Mouse (Mus musculus) embryonic facial prominence, embryonic 11.5 days (tissue): ENCODE results near the gene Smndc1. TPM values are rescaled to one million over a fixed set of nuclear protein-coding genes. Genes with fewer than 3 reads are reported as not detected.

Source experiments
- ATAC-seq: fragments of 200-750 bp; cut with Nextera tagmentation; replicated peaks from 2 replicates; pipeline ENCODE4 v1.8.0; 2017; ENCODE audit warnings: low read depth; ENCODE audit not compliant: insufficient number of reproducible peaks, low FRiP score, low TSS enrichment
- DNase-seq: peaks from one replicate; pipeline ENCODE4 v3.0.0-alpha.2; 2015; ENCODE audit warnings: low spot score
- H3K27ac ChIP-seq: fragments of 300-500 bp; sonication (generic); replicated peaks from 2 replicates; pipeline ENCODE4 v1.5.1; 2014; ENCODE audit warnings: mild to moderate bottlenecking, low read depth, low read length, control low read depth
- H3K27me3 ChIP-seq: fragments of 300-500 bp; sonication (generic); 2 replicates; pipeline ENCODE4 v1.6.1; 2014; ENCODE audit warnings: mild to moderate bottlenecking, low read length, moderate library complexity, mixed read lengths; ENCODE audit not compliant: control insufficient read depth, insufficient read depth
- H3K36me3 ChIP-seq: fragments of 300-500 bp; sonication (generic); replicated peaks from 2 replicates; pipeline ENCODE4 v1.6.1; 2014; ENCODE audit warnings: low read depth, mild to moderate bottlenecking, low read length, moderate library complexity, mixed read lengths; ENCODE audit not compliant: control insufficient read depth, insufficient read depth
- H3K4me1 ChIP-seq: fragments of 300-500 bp; sonication (generic); 2 replicates; pipeline ENCODE4 v1.6.1; 2014; ENCODE audit warnings: low read length, mixed read lengths; ENCODE audit not compliant: control insufficient read depth, insufficient read depth
- H3K4me2 ChIP-seq: fragments of 300-500 bp; sonication (generic); 2 replicates; pipeline ENCODE4 v1.6.1; 2014; ENCODE audit warnings: low read depth, mild to moderate bottlenecking, control low read depth, low read length, moderate library complexity
- H3K4me3 ChIP-seq: fragments of 300-500 bp; sonication (generic); 2 replicates; pipeline ENCODE4 v1.5.1; 2014; ENCODE audit warnings: low read depth, low read length, control low read depth
- H3K9ac ChIP-seq: fragments of 300-500 bp; sonication (generic); replicated peaks from 2 replicates; pipeline ENCODE4 v1.6.1; 2014; ENCODE audit warnings: mild to moderate bottlenecking, control low read depth, low read length
- H3K9me3 ChIP-seq: fragments of 300-500 bp; sonication (generic); replicated peaks from 2 replicates; pipeline ENCODE4 v1.6.1; 2016; ENCODE audit warnings: mild to moderate bottlenecking, low read length, inconsistent platforms, mixed read lengths; ENCODE audit not compliant: control insufficient read depth
- WGBS: fragments of 180-500 bp; shearing (Covaris S2); extraction: QIAGEN DNeasy Blood & Tissue Kit; methylation state at CpG from one replicate; pipeline ENCODE4 v1.1.7; 2014; 5-methylcytosine and 5-hydroxymethylcytosine counted together
- polyA plus RNA-seq: library from polyadenylated mRNA; unstranded; fragments of >200 nt; fragmentation: Nextera tagmentation; extraction: Ambion mirVana; gene quantifications from 2 replicates; pipeline ENCODE4 v1.2.1, GENCODE M21; 2014

The Smndc1 gene
- polyA plus RNA-seq, 1 experiment from 2014 or later = 57.3 TPM

GRCm38 (mm10) chr19:53408398-53408797, 18.0 kb upstream of the Smndc1 start:
- Histone ChIP-seq H3K4me2 (no peak overlapping the region), H3K36me3 (no peaks in the 10 kb centered on the region), H3K4me3 (no peak overlapping the region), H3K27me3 (no peaks in the 10 kb centered on the region), H3K9ac (no peak overlapping the region), H3K27ac (no peak overlapping the region), H3K9me3 (no peaks in the 10 kb centered on the region), H3K4me1 (peaks cover 5% of the 10 kb centered on the region; the same call in 1 of the 2 replicates)
- DNase-seq (no peak), ATAC-seq (no peak)
- WGBS = 89% methylated on average over 8 of the region's 8 CpGs

- Histone ChIP-seq H3K27ac (no peak overlapping the region), H3K4me3 (no peak overlapping the region), H3K27me3 (no peaks in the 10 kb centered on the region), H3K36me3 (no peaks in the 10 kb centered on the region), H3K9ac (no peak overlapping the region), H3K9me3 (no peaks in the 10 kb centered on the region), H3K4me1 (peaks cover 1% of the 10 kb centered on the region; the same call in 1 of the 2 replicates), H3K4me2 (no peak overlapping the region)
- DNase-seq = no peak
- 69% methylated on average over 2 of the region's 2 CpGs for WGBS
- no peak for ATAC-seq
These were observed 17.0 kb upstream of the Smndc1 start for GRCm38 (mm10) chr19:53407350-53407749.

GRCm38 (mm10) chr19:53405810-53406209, 15.4 kb upstream of the Smndc1 start:
- 69% methylated on average over 2 of the region's 2 CpGs for WGBS
- ATAC-seq = no peak

GRCm38 (mm10) chr19:53404837-53405356, 14.5 kb upstream of the Smndc1 start:
- H3K36me3 ChIP-seq = no peaks in the 10 kb centered on the region
- no peak overlapping the region for H3K4me3 ChIP-seq
- no peak overlapping the region for H3K4me2 ChIP-seq
- no peak overlapping the region for H3K9ac ChIP-seq
- no peaks in the 10 kb centered on the region for H3K27me3 ChIP-seq
- ATAC-seq = no peak
- no peak for DNase-seq
- H3K9me3 ChIP-seq = no peaks in the 10 kb centered on the region
- H3K4me1 ChIP-seq = no peaks in the 10 kb centered on the region
- 81% methylated on average over 18 of the region's 18 CpGs for WGBS
- no peak overlapping the region for H3K27ac ChIP-seq

More at GRCm38 (mm10) chr19:53405810-53406209, 15.4 kb upstream of the Smndc1 start:
- Histone ChIP-seq H3K9ac (no peak overlapping the region), H3K4me2 (no peak overlapping the region), H3K27ac (no peak overlapping the region), H3K9me3 (no peaks in the 10 kb centered on the region), H3K36me3 (no peaks in the 10 kb centered on the region), H3K4me3 (no peak overlapping the region), H3K4me1 (no peaks in the 10 kb centered on the region), H3K27me3 (no peaks in the 10 kb centered on the region)
- no peak for DNase-seq

- ATAC-seq (no peak), DNase-seq (no peak)
- Histone ChIP-seq H3K27me3 (no peaks in the 10 kb centered on the region), H3K9ac (no peak overlapping the region), H3K4me2 (no peak overlapping the region), H3K4me1 (no peaks in the 10 kb centered on the region), H3K36me3 (no peaks in the 10 kb centered on the region), H3K9me3 (no peaks in the 10 kb centered on the region), H3K27ac (no peak overlapping the region), H3K4me3 (no peak overlapping the region)
- 90% methylated on average over 10 of the region's 10 CpGs for WGBS
These were observed 13.9 kb upstream of the Smndc1 start for GRCm38 (mm10) chr19:53404219-53404836.

GRCm38 (mm10) chr19:53402741-53403432, 12.5 kb upstream of the Smndc1 start:
- Histone ChIP-seq H3K36me3 (no peaks in the 10 kb centered on the region), H3K4me2 (no peak overlapping the region), H3K27ac (no peak overlapping the region), H3K9me3 (no peaks in the 10 kb centered on the region), H3K4me3 (no peak overlapping the region), H3K27me3 (no peaks in the 10 kb centered on the region), H3K4me1 (no peaks in the 10 kb centered on the region), H3K9ac (no peak overlapping the region)
- 58% methylated on average over 12 of the region's 12 CpGs for WGBS
- ATAC-seq (no peak), DNase-seq (no peak)

GRCm38 (mm10) chr19:53400332-53401110, 10.1 kb upstream of the Smndc1 start:
- Histone ChIP-seq H3K9ac (no peak overlapping the region), H3K36me3 (no peaks in the 10 kb centered on the region), H3K4me3 (no peak overlapping the region), H3K9me3 (no peaks in the 10 kb centered on the region), H3K27ac (no peak overlapping the region), H3K27me3 (no peaks in the 10 kb centered on the region), H3K4me1 (no peaks in the 10 kb centered on the region), H3K4me2 (no peak overlapping the region)
- 78% methylated on average over 16 of the region's 16 CpGs for WGBS
- DNase-seq (no peak), ATAC-seq (no peak)
